Mouse (Mus musculus) heart, embryonic 13.5 days (tissue): ENCODE results near the gene Ankrd33b. TPM values are rescaled to one million over a fixed set of nuclear protein-coding genes. Genes with fewer than 3 reads are reported as not detected.

Source experiments
- ATAC-seq: fragments of 200-750 bp; cut with Nextera tagmentation; 2 replicates; pipeline ENCODE4 v1.8.0; 2017; ENCODE audit warnings: moderate TSS enrichment; ENCODE audit not compliant: insufficient number of reproducible peaks, low FRiP score, low TSS enrichment; ENCODE audit errors: extremely low read depth
- H3K27ac ChIP-seq: fragments of 300-500 bp; sonication (generic); replicated peaks from 2 replicates; pipeline ENCODE4 v1.5.1; 2015; ENCODE audit warnings: moderate library complexity, mild to moderate bottlenecking, inconsistent platforms
- H3K27me3 ChIP-seq: fragments of 300-500 bp; sonication (generic); replicated peaks from 2 replicates; pipeline ENCODE4 v1.6.1; 2015; ENCODE audit warnings: mild to moderate bottlenecking, inconsistent platforms
- H3K36me3 ChIP-seq: fragments of 300-500 bp; sonication (generic); 2 replicates; pipeline ENCODE4 v1.6.1; 2015; ENCODE audit warnings: mild to moderate bottlenecking, inconsistent platforms
- H3K4me1 ChIP-seq: fragments of 300-500 bp; sonication (generic); 2 replicates; pipeline ENCODE4 v1.6.1; 2015; ENCODE audit warnings: inconsistent platforms
- H3K4me2 ChIP-seq: fragments of 300-500 bp; sonication (generic); 2 replicates; pipeline ENCODE4 v1.6.1; 2015; ENCODE audit warnings: inconsistent platforms, mild to moderate bottlenecking, moderate library complexity
- H3K4me3 ChIP-seq: fragments of 300-500 bp; sonication (generic); 2 replicates; pipeline ENCODE4 v1.5.1; 2015; ENCODE audit warnings: moderate library complexity, mild to moderate bottlenecking, inconsistent platforms
- H3K9ac ChIP-seq: fragments of 300-500 bp; sonication (generic); 2 replicates; pipeline ENCODE4 v1.6.1; 2015; ENCODE audit warnings: inconsistent platforms, mild to moderate bottlenecking, moderate library complexity
- H3K9me3 ChIP-seq: fragments of 300-500 bp; sonication (generic); 2 replicates; pipeline ENCODE4 v1.6.1; 2016; ENCODE audit warnings: inconsistent platforms
- WGBS: fragments of 180-500 bp; shearing (Covaris S2); methylation state at CpG from one replicate; pipeline ENCODE4 v1.1.7; 2015; ENCODE audit warnings: mixed read lengths; 5-methylcytosine and 5-hydroxymethylcytosine counted together
- polyA plus RNA-seq: library from polyadenylated mRNA; unstranded; fragments of >200 nt; fragmentation: Nextera tagmentation; extraction: Ambion mirVana; gene quantifications from 2 replicates; pipeline ENCODE4 v1.2.1, GENCODE M21; 2015

The Ankrd33b gene
- polyA plus RNA-seq = 1.8 and 2.1 TPM in 2 replicates

GRCm38 (mm10) chr15:31367481-31368200 is at the start of gene Ankrd33b:
Ankrd33b (minus strand) TSS chr15:31367726.
- Histone ChIP-seq H3K4me2 (peak within 1 kb of the TSS; percentile 100), H3K27me3 (peaks cover 63% of the 10 kb centered on the region), H3K27ac (no peak within 1 kb of the TSS; the same call in 1 of the 2 replicates), H3K4me1 (peaks cover 33% of the 10 kb centered on the region), H3K9ac (peak within 1 kb of the TSS; percentile 84), H3K4me3 (peak within 1 kb of the TSS; percentile 76), H3K36me3 (no peaks in the 10 kb centered on the region), H3K9me3 (no peaks in the 10 kb centered on the region)
- ATAC-seq = peak; percentile 51; the same call in 1 of the 2 replicates
- WGBS = under 1% methylated on average over 49 of the region's 49 CpGs

- Histone ChIP-seq H3K4me2 (no peak overlapping the region), H3K27ac (no peak overlapping the region), H3K9me3 (no peaks in the 10 kb centered on the region), H3K36me3 (no peaks in the 10 kb centered on the region), H3K4me1 (peaks cover 27% of the 10 kb centered on the region), H3K9ac (no peak overlapping the region), H3K27me3 (no peaks in the 10 kb centered on the region), H3K4me3 (no peak overlapping the region)
- 52% methylated on average over 4 of the region's 4 CpGs for WGBS
- no peak for ATAC-seq
These were observed 47.7 kb upstream of the Ankrd33b start for GRCm38 (mm10) chr15:31415181-31415580.

GRCm38 (mm10) chr15:31414179-31414898 is 46.8 kb upstream of the Ankrd33b start:
- Histone ChIP-seq H3K36me3 (no peaks in the 10 kb centered on the region), H3K9ac (no peak overlapping the region), H3K4me3 (no peak overlapping the region), H3K4me2 (no peak overlapping the region), H3K4me1 (peaks cover 27% of the 10 kb centered on the region), H3K27ac (no peak overlapping the region), H3K27me3 (no peaks in the 10 kb centered on the region), H3K9me3 (no peaks in the 10 kb centered on the region)
- 41% methylated on average over 6 of the region's 6 CpGs for WGBS
- ATAC-seq = no peak

GRCm38 (mm10) chr15:31413662-31414061 is 46.1 kb upstream of the Ankrd33b start:
- no peak overlapping the region for H3K27ac ChIP-seq
- no peak overlapping the region for H3K4me3 ChIP-seq
- H3K36me3 ChIP-seq = no peaks in the 10 kb centered on the region
- H3K9ac ChIP-seq = no peak overlapping the region
- peaks cover 25% of the 10 kb centered on the region for H3K4me1 ChIP-seq
- H3K4me2 ChIP-seq = no peak overlapping the region
- H3K9me3 ChIP-seq = no peaks in the 10 kb centered on the region
- ATAC-seq = no peak
- WGBS = 85% methylated on average over 6 of the region's 6 CpGs
- H3K27me3 ChIP-seq = no peaks in the 10 kb centered on the region

GRCm38 (mm10) chr15:31412933-31413332 is 45.4 kb upstream of the Ankrd33b start:
- H3K4me3 ChIP-seq = no peak overlapping the region
- no peaks in the 10 kb centered on the region for H3K36me3 ChIP-seq
- H3K27me3 ChIP-seq = no peaks in the 10 kb centered on the region
- H3K4me2 ChIP-seq = no peak overlapping the region
- H3K27ac ChIP-seq = no peak overlapping the region
- H3K4me1 ChIP-seq = peaks cover 18% of the 10 kb centered on the region
- H3K9me3 ChIP-seq = no peaks in the 10 kb centered on the region
- WGBS = 40% methylated on average over 3 of the region's 3 CpGs
- no peak overlapping the region for H3K9ac ChIP-seq
- no peak for ATAC-seq

- Histone ChIP-seq H3K36me3 (no peaks in the 10 kb centered on the region), H3K9ac (no peak overlapping the region), H3K27ac (no peak overlapping the region), H3K9me3 (no peaks in the 10 kb centered on the region), H3K4me1 (peaks cover 17% of the 10 kb centered on the region), H3K27me3 (no peaks in the 10 kb centered on the region), H3K4me2 (no peak overlapping the region), H3K4me3 (no peak overlapping the region)
- ATAC-seq = no peak
- WGBS = 75% methylated on average over 6 of the region's 6 CpGs
These were observed 44.9 kb upstream of the Ankrd33b start for GRCm38 (mm10) chr15:31412436-31412835.

- WGBS = 65% methylated on average over 4 of the region's 4 CpGs
- Histone ChIP-seq H3K4me2 (no peak overlapping the region), H3K4me3 (no peak overlapping the region), H3K27me3 (no peaks in the 10 kb centered on the region), H3K36me3 (no peaks in the 10 kb centered on the region), H3K4me1 (peaks cover 12% of the 10 kb centered on the region), H3K27ac (no peak overlapping the region), H3K9ac (no peak overlapping the region), H3K9me3 (no peaks in the 10 kb centered on the region)
- no peak for ATAC-seq
These were observed 40.0 kb upstream of the Ankrd33b start for GRCm38 (mm10) chr15:31407490-31407889.

- no peak overlapping the region for H3K4me3 ChIP-seq
- no peak overlapping the region for H3K27ac ChIP-seq
- no peaks in the 10 kb centered on the region for H3K9me3 ChIP-seq
- WGBS = 81% methylated on average over 5 of the region's 5 CpGs
- no peaks in the 10 kb centered on the region for H3K27me3 ChIP-seq
- H3K4me2 ChIP-seq = no peak overlapping the region
- peaks cover 12% of the 10 kb centered on the region for H3K4me1 ChIP-seq
- no peak for ATAC-seq
- no peaks in the 10 kb centered on the region for H3K36me3 ChIP-seq
- H3K9ac ChIP-seq = no peak overlapping the region
These were observed 39.4 kb upstream of the Ankrd33b start for GRCm38 (mm10) chr15:31406881-31407280.

GRCm38 (mm10) chr15:31404346-31404745 is 36.8 kb upstream of the Ankrd33b start:
- Histone ChIP-seq H3K36me3 (no peaks in the 10 kb centered on the region), H3K4me2 (no peak overlapping the region), H3K4me1 (peaks cover 17% of the 10 kb centered on the region), H3K4me3 (no peak overlapping the region), H3K9me3 (no peaks in the 10 kb centered on the region), H3K27ac (no peak overlapping the region), H3K9ac (no peak overlapping the region), H3K27me3 (no peaks in the 10 kb centered on the region)
- WGBS = 78% methylated on average over 8 of the region's 8 CpGs
- no peak for ATAC-seq

- H3K4me1 ChIP-seq = peaks cover 17% of the 10 kb centered on the region
- H3K4me2 ChIP-seq = no peak overlapping the region
- no peak overlapping the region for H3K9ac ChIP-seq
- no peaks in the 10 kb centered on the region for H3K9me3 ChIP-seq
- no peaks in the 10 kb centered on the region for H3K27me3 ChIP-seq
- no peak overlapping the region for H3K27ac ChIP-seq
- no peak overlapping the region for H3K4me3 ChIP-seq
- no peak for ATAC-seq
- whole genome bisulfite sequencing = 78% methylated on average over 12 of the region's 12 CpGs
- no peaks in the 10 kb centered on the region for H3K36me3 ChIP-seq
These were observed 34.8 kb upstream of the Ankrd33b start for GRCm38 (mm10) chr15:31402200-31402892.

GRCm38 (mm10) chr15:31400974-31401373 is 33.4 kb upstream of the Ankrd33b start:
- no peaks in the 10 kb centered on the region for H3K27me3 ChIP-seq
- no peak for ATAC-seq
- peaks cover 29% of the 10 kb centered on the region for H3K4me1 ChIP-seq
- H3K4me2 ChIP-seq = no peak overlapping the region
- 53% methylated on average over 3 of the region's 3 CpGs for WGBS
- no peaks in the 10 kb centered on the region for H3K9me3 ChIP-seq
- no peaks in the 10 kb centered on the region for H3K36me3 ChIP-seq
- no peak overlapping the region for H3K27ac ChIP-seq
- no peak overlapping the region for H3K9ac ChIP-seq
- no peak overlapping the region for H3K4me3 ChIP-seq
